In the genomic region with DNA sequence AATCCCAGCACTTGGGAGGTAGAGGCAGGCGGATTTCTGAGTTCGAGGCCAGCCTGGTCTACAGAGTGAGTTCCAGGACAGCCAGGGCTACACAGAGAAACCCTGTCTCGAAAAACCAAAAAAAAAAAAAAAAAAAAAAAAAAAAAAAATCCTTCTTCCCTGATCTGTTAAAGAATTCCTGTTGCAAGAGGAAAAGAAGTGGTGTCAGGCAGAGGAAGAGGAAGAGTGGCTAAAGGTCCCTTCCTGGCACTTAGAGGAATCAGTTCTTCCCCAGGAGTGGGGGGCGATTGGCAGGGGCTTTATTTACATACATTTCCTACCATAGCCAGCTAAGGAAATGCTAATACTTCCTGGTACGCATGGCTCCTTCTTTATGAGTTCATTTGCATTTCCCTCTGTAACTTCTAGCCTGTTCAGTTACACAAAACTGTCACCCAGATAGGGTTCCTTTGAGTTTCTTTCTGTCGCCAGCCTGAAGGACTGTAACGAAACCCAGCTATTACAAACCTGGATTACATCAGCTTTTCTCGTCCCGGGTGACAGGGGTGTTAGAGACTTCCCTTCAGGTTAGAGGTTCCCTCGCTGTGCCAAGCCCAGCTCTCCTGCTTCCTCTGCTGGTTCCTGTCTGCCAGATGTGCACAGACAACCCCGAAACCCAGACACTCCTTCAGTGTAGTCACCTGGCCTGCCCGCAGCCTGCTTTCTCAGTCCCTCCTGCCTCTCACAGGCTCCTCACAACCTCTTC, we compare ENCODE assay signal across 15 mouse cellular contexts. TPM values are rescaled to one million over a fixed set of nuclear protein-coding genes. Genes with fewer than 3 reads are reported as not detected.
A peak's percentile ranks its signal among the peaks of the same experiment; 100 is the strongest.
DNase-seq lines count a peak whose midpoint lies in the region; ATAC-seq and TF ChIP-seq lines count a peak whose summit lies in the region.
"Had no signal": no experiment of that assay in that cellular context is flagged by ENCODE, and none has a peak within 500 bp of the region (broad histone marks: within the 10 kb centered on the region; RNA-seq: fewer than 3 reads in every experiment).

No protein-coding gene starts in this region.

- no peaks in the 10 kb centered on the region for H3K9me3 ChIP-seq in liver, embryonic 12.5 days (replicated peaks)
- no peaks in the 10 kb centered on the region for H3K9me3 ChIP-seq in liver, embryonic 11.5 days (ENCODE audit: control insufficient read depth, low read length)
- H3K9me3 ChIP-seq: embryonic facial prominence, embryonic 15.5 days; G1E had no signal

- no peak overlapping the region for H3K4me3 ChIP-seq in liver, embryonic 12.5 days
- no peak overlapping the region for H3K4me3 ChIP-seq in liver, embryonic 11.5 days (ENCODE audit: low read depth, low read length)
- no peak overlapping the region for H3K4me3 ChIP-seq in bone marrow, adult 2 months (replicated peaks; ENCODE audit: control insufficient read depth, low read depth, low read length)
- H3K4me3 ChIP-seq: embryonic facial prominence, embryonic 15.5 days had no signal

- H3K27me3 ChIP-seq in liver, embryonic 12.5 days (replicated peaks), result 0 out of 2 replicates have a peak, but pooled peaks cover 14% of the 10 kb centered on the region
- no peaks in the 10 kb centered on the region for H3K27me3 ChIP-seq in liver, embryonic 11.5 days (replicated peaks; ENCODE audit: control insufficient read depth, insufficient read depth, low read length)
- H3K27me3 ChIP-seq: embryonic facial prominence, embryonic 15.5 days had no signal

- ATAC-seq in liver, embryonic 12.5 days, result no peak
- ATAC-seq in liver, embryonic 11.5 days (replicated peaks; ENCODE audit: low FRiP score), result no peak
- ATAC-seq in megakaryocyte, adult 5-6 weeks (ENCODE audit: poor library complexity, severe bottlenecking), result peak; percentile 96
- ATAC-seq: intestine, postnatal 0 days had no signal

- peak overlapping the region; percentile 36; the same call in 1 of the 2 replicates for H3K4me2 ChIP-seq in liver, embryonic 12.5 days
- H3K4me2 ChIP-seq in liver, embryonic 11.5 days, result no peak overlapping the region; the same call in 1 of the 2 replicates
- H3K4me2 ChIP-seq: embryonic facial prominence, embryonic 15.5 days had no signal

- H3K36me3 ChIP-seq in liver, embryonic 12.5 days, result no peaks in the 10 kb centered on the region
- H3K36me3 ChIP-seq in liver, embryonic 11.5 days (ENCODE audit: control insufficient read depth, insufficient read depth, low read length), result no peaks in the 10 kb centered on the region
- H3K36me3 ChIP-seq: G1E had no signal

- no peak overlapping the region for H3K9ac ChIP-seq in liver, embryonic 12.5 days
- no peak overlapping the region for H3K9ac ChIP-seq in liver, embryonic 11.5 days (ENCODE audit: low read depth, low read length)
- H3K9ac ChIP-seq: embryonic facial prominence, embryonic 15.5 days; liver, embryonic 14.5 days had no signal

- no peak for TF ChIP-seq POLR2A in bone marrow, adult 2 months (IDR thresholded peaks at IDR 0.05; ENCODE audit: borderline replicate concordance, control insufficient read depth, low read depth, low read length)

- 41% methylated on average over 12 of the region's 12 CpGs for WGBS in liver, embryonic 12.5 days (ENCODE audit: insufficient replicate concordance)
- WGBS in liver, embryonic 11.5 days, result 39% methylated on average over 12 of the region's 12 CpGs
- WGBS in bone marrow, adult 2 months, result 18% methylated on average over 12 of the region's 12 CpGs

- no peak overlapping the region for H3K27ac ChIP-seq in liver, embryonic 12.5 days
- H3K27ac ChIP-seq in liver, embryonic 11.5 days (ENCODE audit: low read depth, low read length), result no peak overlapping the region
- H3K27ac ChIP-seq in bone marrow, adult 2 months (ENCODE audit: control insufficient read depth, insufficient read depth, low read depth, low read length, poor library complexity), result peak overlapping the region; percentile 76
- H3K27ac ChIP-seq: embryonic facial prominence, embryonic 15.5 days; liver, embryonic 14.5 days had no signal

- DNase-seq in liver, embryonic 11.5 days (ENCODE audit: low spot score), result no peak
- peak; percentile 17 to 23 for DNase-seq in B cell, adult 2 months
- no peak for DNase-seq in ovary, postnatal 36 days (ENCODE audit: low spot score)
- DNase-seq in adrenal gland, adult 18-20 months (ENCODE audit: low spot score in 2 of 2), result no peak
- DNase-seq: adrenal gland, adult 2 months; cerebellum, adult 11 months; layer of hippocampus, postnatal 36 days; right cerebral cortex, adult 18-20 months had no signal

- TF ChIP-seq CTCF in bone marrow, adult 2 months (IDR thresholded peaks at IDR 0.05; ENCODE audit: control insufficient read depth, insufficient read depth, low read length), result no peak

- H3K4me1 ChIP-seq in liver, embryonic 12.5 days, result peaks cover 22% of the 10 kb centered on the region
- H3K4me1 ChIP-seq in liver, embryonic 11.5 days (replicated peaks; ENCODE audit: control insufficient read depth, insufficient read depth, low read length), result peaks cover 17% of the 10 kb centered on the region
- H3K4me1 ChIP-seq in bone marrow, adult 2 months (ENCODE audit: control insufficient read depth, insufficient read depth, low read length), result peaks cover 5% of the 10 kb centered on the region; the same call in 1 of the 2 replicates

RNA-seq across cellular contexts. Expression of a gene that starts 6.1 kb away (rescaled TPM):
- polyA plus RNA-seq in liver, embryonic 12.5 days (2016; fragmentation: Nextera tagmentation; extraction: Ambion mirVana), result 11.6 and 13.2 TPM in 2 replicates
- 15.2 and 15.8 TPM in 2 replicates for polyA plus RNA-seq in liver, embryonic 11.5 days (2014; fragmentation: Nextera tagmentation; extraction: Ambion mirVana)
- polyA plus RNA-seq in bone marrow, adult 2 months (2011; ENCODE audit: insufficient read depth, insufficient read length, low replicate concordance, missing spikeins), result 20.8 and 53.1 TPM in 2 replicates
- 7.9 and 13.1 TPM in 2 replicates for total RNA-seq in megakaryocyte, adult 5-6 weeks (2015)
- 21.3 and 26.3 TPM in 2 replicates for total RNA-seq in megakaryocyte, adult 5-6 weeks (2017)
- total RNA-seq in adrenal gland, adult 18-20 months (2021), result 10 to 100 TPM; 44.6 to 55.1 TPM

RNA-seq across cellular contexts. Expression of a gene that starts 10.5 kb away (rescaled TPM):
- 4.6 and 5.3 TPM in 2 replicates for polyA plus RNA-seq in liver, embryonic 12.5 days (2016; fragmentation: Nextera tagmentation; extraction: Ambion mirVana)
- 4.3 and 5.4 TPM in 2 replicates for polyA plus RNA-seq in liver, embryonic 11.5 days (2014; fragmentation: Nextera tagmentation; extraction: Ambion mirVana)
- 8.4 and 16.9 TPM in 2 replicates for polyA plus RNA-seq in bone marrow, adult 2 months (2011; ENCODE audit: insufficient read depth, insufficient read length, low replicate concordance, missing spikeins)
- total RNA-seq in megakaryocyte, adult 5-6 weeks (2015), result 5.7 and 6.7 TPM in 2 replicates
- 7.9 and 9.4 TPM in 2 replicates for total RNA-seq in megakaryocyte, adult 5-6 weeks (2017)
- 10 to 100 TPM; 33.9 to 41.1 TPM for total RNA-seq in adrenal gland, adult 18-20 months (2021)
- polyA plus RNA-seq: G1E had no signal

RNA-seq across cellular contexts. Expression of a gene that starts 28.8 kb away (rescaled TPM):
- polyA plus RNA-seq in liver, embryonic 12.5 days (2016; fragmentation: Nextera tagmentation; extraction: Ambion mirVana), result 14.7 and 14.9 TPM in 2 replicates
- 19.9 and 21.6 TPM in 2 replicates for polyA plus RNA-seq in liver, embryonic 11.5 days (2014; fragmentation: Nextera tagmentation; extraction: Ambion mirVana)
- polyA plus RNA-seq in bone marrow, adult 2 months (2011; ENCODE audit: insufficient read depth, insufficient read length, low replicate concordance, missing spikeins), result 2.9 TPM in 1 of 2 replicates, not detected in the other
- total RNA-seq in megakaryocyte, adult 5-6 weeks (2015), result 1.1 and 1.7 TPM in 2 replicates
- total RNA-seq in megakaryocyte, adult 5-6 weeks (2017), result 2.9 and 6.2 TPM in 2 replicates
- total RNA-seq in adrenal gland, adult 18-20 months (2021), result 100 to 1,000 TPM in 1 of 2 experiments, 10 to 100 TPM in 1; 81.8 to 108 TPM

RNA-seq across cellular contexts. Expression of a gene that starts 44.4 kb away (rescaled TPM):
- polyA plus RNA-seq in liver, embryonic 12.5 days (2016; fragmentation: Nextera tagmentation; extraction: Ambion mirVana), result 1.6 and 2.2 TPM in 2 replicates
- polyA plus RNA-seq in liver, embryonic 11.5 days (2014; fragmentation: Nextera tagmentation; extraction: Ambion mirVana), result 3.5 and 5.2 TPM in 2 replicates
- not detected in 2 replicates for polyA plus RNA-seq in bone marrow, adult 2 months (2011; ENCODE audit: insufficient read depth, insufficient read length, low replicate concordance, missing spikeins)
- total RNA-seq in megakaryocyte, adult 5-6 weeks (2015), result not detected in 2 replicates
- not detected in 2 replicates for total RNA-seq in megakaryocyte, adult 5-6 weeks (2017)
- total RNA-seq in adrenal gland, adult 18-20 months (2021), result 1 to 10 TPM; 3.4 to 5.9 TPM
- total RNA-seq: G1E had no signal
- polyA plus RNA-seq: G1E had no signal

Comparison
In these comparisons a context has a peak if more than half of its experiments do, and no peak if none do; other contexts are left out.
1. DNase-seq: peak in B cell, adult 2 months (2 of 2); none in liver, embryonic 11.5 days (single experiment), ovary, postnatal 36 days (single experiment) and adrenal gland, adult 18-20 months (0 of 2).